Mouse (Mus musculus) fat pad, adult 2 months (tissue): ENCODE data around the gene Egln2.

Experiments used
- DNase-seq: peaks from one replicate; pipeline ENCODE4 v3.0.0-alpha.2; 2011; ENCODE audit warnings: low read depth, low spot score; ENCODE audit errors: extremely low read depth

Gene Egln2

GRCm38 (mm10) chr7:27166614-27167474 is at the start of gene Egln2:
Egln2 (minus strand) TSS chr7:27166802.
- peak; percentile 81 for DNase-seq

- DNase-seq = no peak
Measured at GRCm38 (mm10) chr7:27212626-27213025, 46.0 kb upstream of the Egln2 start.

DNA sequence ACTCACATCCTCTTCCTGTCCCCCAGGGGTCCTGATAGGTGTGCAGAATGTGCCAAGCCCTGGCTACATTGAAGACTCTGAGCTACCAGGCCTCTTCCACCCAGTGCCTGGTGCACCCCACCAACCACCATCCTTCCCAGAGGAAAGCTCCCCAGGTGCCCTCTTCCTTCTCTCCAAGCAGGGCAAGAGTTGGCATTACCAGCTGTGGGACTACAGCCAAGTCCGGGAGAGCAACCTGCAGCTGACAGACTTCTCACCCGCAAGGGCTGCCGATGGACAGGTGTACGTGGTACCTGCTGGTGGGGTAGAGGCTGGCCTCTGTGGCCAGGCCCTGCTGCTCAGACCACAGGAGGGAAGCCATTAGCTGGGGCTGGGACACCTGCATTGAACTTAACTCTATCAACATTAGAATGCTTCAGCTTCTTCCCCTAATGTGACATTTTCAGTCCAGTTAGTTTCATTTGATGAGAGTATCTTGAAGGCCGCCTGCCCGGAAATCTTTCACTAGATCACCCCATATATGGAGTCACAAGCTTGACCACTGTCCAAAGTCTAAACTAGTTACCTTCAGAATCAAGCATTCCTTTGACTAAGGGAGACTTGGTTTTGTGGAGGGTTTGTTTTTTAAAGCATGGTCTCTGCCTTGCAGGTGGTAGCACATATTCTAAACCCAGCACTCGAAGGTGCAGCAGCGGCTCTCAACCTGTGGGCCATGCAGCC is 37.3 kb upstream of the Egln2 start:
- no peak for DNase-seq

DNA sequence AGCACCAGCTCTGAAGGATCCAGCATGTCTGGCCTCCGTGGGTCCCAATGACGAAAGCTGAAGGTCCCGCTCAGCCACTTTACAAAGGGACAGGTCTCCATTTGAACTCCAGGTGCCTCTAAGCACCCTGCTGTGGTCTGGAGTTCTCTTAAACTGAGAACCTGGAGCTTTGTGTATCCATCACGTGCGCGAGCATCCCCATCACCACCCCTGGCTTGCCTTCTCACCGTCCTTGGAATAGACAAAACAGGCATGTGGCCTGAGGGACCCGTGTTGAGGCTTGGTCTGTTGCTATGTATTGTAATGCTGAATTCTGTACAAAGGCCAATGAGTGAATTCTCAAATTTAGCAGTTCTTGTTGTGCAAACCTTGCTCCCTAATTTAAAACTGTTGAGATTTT is 32.2 kb upstream of the Egln2 start:
- DNase-seq = no peak

GRCm38 (mm10) chr7:27198355-27198754 is 31.8 kb upstream of the Egln2 start:
- no peak for DNase-seq

GRCm38 (mm10) chr7:27197634-27198033 is 31.0 kb upstream of the Egln2 start:
- DNase-seq = no peak

GRCm38 (mm10) chr7:27197136-27197535 is 30.5 kb upstream of the Egln2 start:
- DNase-seq = no peak

GRCm38 (mm10) chr7:27195681-27196611 is 29.3 kb upstream of the Egln2 start, which contains the start of the genes BC024978 and Snrpa:
BC024978 (plus strand) TSS chr7:27195781.
Snrpa (minus strand) TSS chr7:27196271.
- peak; percentile 99 for DNase-seq

DNA sequence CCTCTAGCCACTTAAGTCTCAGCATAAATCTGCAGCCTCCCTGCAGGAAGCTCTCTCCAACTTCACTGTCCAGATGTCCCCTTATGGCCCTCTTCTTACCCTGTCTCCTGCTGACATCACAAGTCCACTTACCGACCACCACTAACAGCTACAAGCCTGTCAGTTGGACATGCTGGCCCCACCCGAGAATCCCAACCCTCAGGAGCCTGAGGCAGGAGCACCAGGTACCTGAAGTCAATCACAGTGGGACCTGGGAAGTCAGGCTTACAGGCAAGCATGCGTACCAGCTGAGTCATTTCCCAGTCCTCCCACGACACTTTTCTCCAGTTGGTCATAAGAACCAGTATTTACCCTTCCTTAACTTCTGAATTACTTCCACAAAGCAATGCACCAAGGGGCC is 27.1 kb upstream of the Egln2 start:
- DNase-seq = no peak

- no peak for DNase-seq
Measured at GRCm38 (mm10) chr7:27192434-27192833, 25.8 kb upstream of the Egln2 start.

GRCm38 (mm10) chr7:27189271-27189931 is 22.8 kb upstream of the Egln2 start:
- no peak for DNase-seq

DNA sequence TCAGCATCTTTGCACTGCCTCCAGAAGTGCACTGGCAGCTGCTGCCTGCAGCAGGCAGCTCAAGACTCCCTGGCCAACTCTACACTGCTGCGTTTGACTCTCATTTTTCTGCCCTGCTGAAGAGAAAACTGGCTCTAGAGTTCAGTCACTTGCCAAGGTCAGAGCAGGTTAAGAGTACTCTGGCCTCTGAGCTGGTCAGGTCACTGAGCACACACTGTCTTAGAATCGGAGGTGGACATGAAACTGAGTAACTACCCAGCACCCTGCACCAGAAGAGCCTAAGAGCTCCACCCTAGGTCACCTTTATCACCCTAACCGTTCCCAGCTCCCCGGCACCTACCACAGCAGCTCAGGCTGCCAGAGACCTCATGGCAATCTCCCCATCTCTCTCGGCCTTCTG is 19.4 kb upstream of the Egln2 start:
- no peak for DNase-seq

DNA sequence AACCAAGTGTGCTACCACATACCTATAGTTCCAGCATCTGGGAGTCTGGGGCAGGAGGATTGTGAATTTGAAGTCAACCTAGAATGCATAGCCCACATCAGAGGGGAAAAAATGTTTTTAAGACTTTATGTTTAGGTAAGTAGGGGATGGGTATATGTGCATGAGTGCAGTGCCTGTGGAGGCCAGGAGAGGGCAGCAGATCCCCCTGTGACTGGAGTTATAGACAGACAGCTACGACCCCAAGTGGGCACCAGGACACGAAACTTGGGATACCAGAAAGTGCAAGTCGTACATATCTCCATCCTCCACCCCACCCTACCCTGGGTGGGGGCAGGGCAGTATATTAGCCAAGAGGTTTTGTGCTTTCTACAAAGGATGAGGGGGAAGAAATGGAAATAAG is 18.4 kb upstream of the Egln2 start:
- DNase-seq = no peak

- DNase-seq = no peak
Measured at GRCm38 (mm10) chr7:27182498-27182897, 15.9 kb upstream of the Egln2 start.

GRCm38 (mm10) chr7:27180837-27181695 is 14.5 kb upstream of the Egln2 start, which contains the start of the genes Gm21983 and Mia:
Gm21983 (minus strand) TSS chr7:27181086.
Mia (minus strand) TSS chr7:27181157.
- DNase-seq = no peak

- DNase-seq = no peak
Measured at GRCm38 (mm10) chr7:27180036-27180435, 13.4 kb upstream of the Egln2 start.

DNA sequence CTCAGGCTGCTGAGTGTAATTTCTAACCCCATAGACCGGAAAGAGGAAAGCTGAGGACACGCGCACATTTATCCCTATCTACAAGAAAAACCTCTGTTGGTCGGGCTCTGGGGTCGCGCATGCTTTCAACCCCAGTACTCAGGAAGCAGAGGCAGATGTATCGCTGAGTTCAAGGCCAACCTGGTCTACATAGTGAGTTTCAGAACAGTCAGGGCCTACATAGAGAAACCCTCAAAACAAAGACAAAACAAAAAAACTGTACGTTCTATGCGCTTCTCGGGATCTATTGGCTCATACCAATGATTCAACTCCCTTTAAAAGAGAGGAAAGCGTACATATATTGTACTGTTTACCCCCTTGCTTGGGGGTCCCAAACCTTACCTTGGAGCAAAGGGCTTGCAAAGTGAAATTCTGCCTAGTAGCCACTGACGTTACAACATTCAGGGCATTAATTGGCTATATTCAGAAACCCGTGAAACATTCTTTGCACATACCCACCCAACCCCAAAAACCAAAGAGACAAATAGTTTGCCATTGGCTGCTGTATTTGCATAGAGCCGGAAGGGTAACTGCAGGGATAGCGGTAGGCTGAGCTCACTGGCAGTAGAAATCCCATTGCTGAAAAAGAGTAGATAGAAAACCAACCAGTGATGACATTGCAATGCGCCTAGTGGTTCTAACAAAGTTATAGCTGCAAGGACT is 12.8 kb upstream of the Egln2 start:
- DNase-seq = no peak

GRCm38 (mm10) chr7:27178324-27179216 is 12.0 kb upstream of the Egln2 start, which contains the start of gene Rab4b:
Rab4b (minus strand) TSS chr7:27178896.
- peak; percentile 91 for DNase-seq
